Comparison of ENCODE assay signal across 7 mouse cellular contexts in genomic region chr12:57196286-57196607, GRCm38 (mm10). TPM values are rescaled to one million over a fixed set of nuclear protein-coding genes. Genes with fewer than 3 reads are reported as not detected.
DNase-seq lines count a peak whose midpoint lies in the region; ATAC-seq lines count a peak whose summit lies in the region.

No protein-coding gene starts in this region.

- no peaks in the 10 kb centered on the region for H3K36me3 ChIP-seq in lung, embryonic 16.5 days (ENCODE audit: control insufficient read depth, insufficient read depth, low read length)
- H3K36me3 ChIP-seq in forebrain, embryonic 10.5 days (replicated peaks), result no peaks in the 10 kb centered on the region
- H3K36me3 ChIP-seq in limb, embryonic 13.5 days, result no peaks in the 10 kb centered on the region
- no peaks in the 10 kb centered on the region for H3K36me3 ChIP-seq in stomach, embryonic 15.5 days

- DNase-seq in lung, postnatal 36 days, result no peak
- no peak for DNase-seq in forebrain, embryonic 10.5 days (ENCODE audit: extremely low spot score, low spot score)
- DNase-seq in layer of hippocampus, postnatal 25 days (ENCODE audit: extremely low spot score in 1 of 2, low spot score in 1 of 2), result no peak
- DNase-seq in right cerebral cortex, postnatal 36 days (ENCODE audit: low spot score in 2 of 2), result no peak

- H3K4me2 ChIP-seq in lung, embryonic 16.5 days (ENCODE audit: low read depth, low read length), result peak overlapping the region; percentile 91
- H3K4me2 ChIP-seq in limb, embryonic 13.5 days (replicated peaks), result peak overlapping the region; percentile 88
- H3K4me2 ChIP-seq in stomach, embryonic 15.5 days, result peak overlapping the region; percentile 84

- H3K27me3 ChIP-seq in lung, embryonic 16.5 days (ENCODE audit: control insufficient read depth, insufficient read depth, low read depth, low read length), result peaks cover 8% of the 10 kb centered on the region
- peaks cover 29% of the 10 kb centered on the region for H3K27me3 ChIP-seq in forebrain, embryonic 10.5 days (ENCODE audit: poor library complexity, severe bottlenecking)
- H3K27me3 ChIP-seq in limb, embryonic 13.5 days, result peaks cover 40% of the 10 kb centered on the region
- no peaks in the 10 kb centered on the region for H3K27me3 ChIP-seq in stomach, embryonic 15.5 days (replicated peaks)

- H3K9me3 ChIP-seq in lung, embryonic 16.5 days (ENCODE audit: control insufficient read depth, low read length), result no peaks in the 10 kb centered on the region
- H3K9me3 ChIP-seq in forebrain, embryonic 10.5 days, result no peaks in the 10 kb centered on the region
- H3K9me3 ChIP-seq in limb, embryonic 13.5 days, result no peaks in the 10 kb centered on the region
- H3K9me3 ChIP-seq in stomach, embryonic 15.5 days, result no peaks in the 10 kb centered on the region

- H3K4me1 ChIP-seq in lung, embryonic 16.5 days (replicated peaks; ENCODE audit: control insufficient read depth, insufficient read depth, low read length), result 0 out of 2 replicates have a peak, but pooled peaks cover 2% of the 10 kb centered on the region
- peaks cover 23% of the 10 kb centered on the region for H3K4me1 ChIP-seq in forebrain, embryonic 10.5 days
- H3K4me1 ChIP-seq in limb, embryonic 13.5 days, result no peaks in the 10 kb centered on the region
- H3K4me1 ChIP-seq in stomach, embryonic 15.5 days, result no peaks in the 10 kb centered on the region

- H3K9ac ChIP-seq in lung, embryonic 16.5 days (ENCODE audit: low read length), result peak overlapping the region; percentile 68
- H3K9ac ChIP-seq in limb, embryonic 13.5 days, result peak overlapping the region; percentile 68
- H3K9ac ChIP-seq in stomach, embryonic 15.5 days, result 0 out of 2 replicates have a peak overlapping the region, but pooled peaks have one; percentile 30

- H3K4me3 ChIP-seq in lung, embryonic 16.5 days (ENCODE audit: low read length), result peak overlapping the region; percentile 59
- H3K4me3 ChIP-seq in forebrain, embryonic 10.5 days, result peak overlapping the region; percentile 66
- H3K4me3 ChIP-seq in limb, embryonic 13.5 days, result peak overlapping the region; percentile 57
- H3K4me3 ChIP-seq in stomach, embryonic 15.5 days (replicated peaks), result peak overlapping the region; percentile 52

- no peak overlapping the region for H3K27ac ChIP-seq in lung, embryonic 16.5 days (ENCODE audit: low read length)
- H3K27ac ChIP-seq in forebrain, embryonic 10.5 days, result peak overlapping the region; percentile 86
- H3K27ac ChIP-seq in limb, embryonic 13.5 days, result no peak overlapping the region
- no peak overlapping the region for H3K27ac ChIP-seq in stomach, embryonic 15.5 days

- ATAC-seq in lung, embryonic 16.5 days (ENCODE audit: low read depth), result no peak
- ATAC-seq in limb, embryonic 13.5 days (ENCODE audit: low FRiP score, low read depth), result no peak; the same call in 1 of the 2 replicates
- ATAC-seq in stomach, embryonic 15.5 days (ENCODE audit: insufficient read depth, low FRiP score, low read depth), result no peak

- 16% methylated on average over 8 of the region's 8 CpGs for WGBS in lung, embryonic 16.5 days
- WGBS in forebrain, embryonic 10.5 days, result 8% methylated on average over 8 of the region's 8 CpGs
- 8% methylated on average over 8 of the region's 8 CpGs for WGBS in limb, embryonic 13.5 days
- WGBS in stomach, embryonic 15.5 days, result 11% methylated on average over 8 of the region's 8 CpGs

RNA-seq across cellular contexts. Expression of gene Slc25a21, which starts 1.0 kb away (rescaled TPM):
- polyA plus RNA-seq in lung, embryonic 16.5 days (2015; fragmentation: Nextera tagmentation; extraction: Ambion mirVana), result 0.30 and 0.45 TPM in 2 replicates
- 3.9 and 5.1 TPM in 2 replicates for polyA plus RNA-seq in forebrain, embryonic 10.5 days (2016; fragmentation: Nextera tagmentation; extraction: Ambion mirVana)
- polyA plus RNA-seq in limb, embryonic 13.5 days (2015; fragmentation: Nextera tagmentation; extraction: Ambion mirVana), result 0.59 and 0.75 TPM in 2 replicates
- polyA plus RNA-seq in stomach, embryonic 15.5 days (2015; fragmentation: Nextera tagmentation; extraction: Ambion mirVana), result 2.2 and 3.2 TPM in 2 replicates
- under 1 TPM; 0.37 to 0.49 TPM for total RNA-seq in layer of hippocampus, postnatal 25 days (2021)

RNA-seq across cellular contexts. Expression of gene Prps1l3, which starts 34.0 kb away (rescaled TPM):
- 68.2 TPM in 2 replicates for polyA plus RNA-seq in lung, embryonic 16.5 days (2015; fragmentation: Nextera tagmentation; extraction: Ambion mirVana)
- polyA plus RNA-seq in forebrain, embryonic 10.5 days (2016; fragmentation: Nextera tagmentation; extraction: Ambion mirVana), result 86.1 and 86.6 TPM in 2 replicates
- 64.1 and 70.6 TPM in 2 replicates for polyA plus RNA-seq in limb, embryonic 13.5 days (2015; fragmentation: Nextera tagmentation; extraction: Ambion mirVana)
- polyA plus RNA-seq in stomach, embryonic 15.5 days (2015; fragmentation: Nextera tagmentation; extraction: Ambion mirVana), result 63.5 and 63.9 TPM in 2 replicates
- total RNA-seq in layer of hippocampus, postnatal 25 days (2021), result 10 to 100 TPM; 15.5 to 18.0 TPM

RNA-seq across cellular contexts. Expression of gene Mipol1, which starts 34.0 kb away (rescaled TPM):
- polyA plus RNA-seq in lung, embryonic 16.5 days (2015; fragmentation: Nextera tagmentation; extraction: Ambion mirVana), result 8.6 and 8.7 TPM in 2 replicates
- polyA plus RNA-seq in forebrain, embryonic 10.5 days (2016; fragmentation: Nextera tagmentation; extraction: Ambion mirVana), result 8.2 and 9.4 TPM in 2 replicates
- 9.2 and 10.3 TPM in 2 replicates for polyA plus RNA-seq in limb, embryonic 13.5 days (2015; fragmentation: Nextera tagmentation; extraction: Ambion mirVana)
- polyA plus RNA-seq in stomach, embryonic 15.5 days (2015; fragmentation: Nextera tagmentation; extraction: Ambion mirVana), result 10.0 and 11.2 TPM in 2 replicates
- 1 to 10 TPM; 4.4 to 6.0 TPM for total RNA-seq in layer of hippocampus, postnatal 25 days (2021)
